Mouse (Mus musculus) embryonic fibroblast, embryonic 13.5 days (primary cell): ENCODE measurements around the gene Abca4.

Experiments used
- CTCF ChIP-seq: IDR thresholded peaks from 2 replicates; pipeline ENCODE4 v1.5.1; 2011; ENCODE audit warnings: mild to moderate bottlenecking, control low read depth, low read length, moderate library complexity, borderline replicate concordance; ENCODE audit not compliant: insufficient read depth
- POLR2A ChIP-seq: IDR thresholded peaks from 2 replicates; pipeline ENCODE4 v1.6.1; 2011; ENCODE audit warnings: low read depth, mild to moderate bottlenecking, control low read depth, low read length, moderate library complexity

GRCm38 (mm10) chr3:122078141-122078540 lies 33.9 kb downstream of the Abca4 start:
- TF ChIP-seq POLR2A (no peak), CTCF (no peak)
